Mouse (Mus musculus): ENCODE measurements around the gene Irf2bpl. TPM values are rescaled to one million over a fixed set of nuclear protein-coding genes. Genes with fewer than 3 reads are reported as not detected.
A peak's percentile ranks its signal among the peaks of the same experiment; 100 is the strongest.

Gene Irf2bpl
- polyA plus RNA-seq, 1 experiment: 49.7 TPM

DNA sequence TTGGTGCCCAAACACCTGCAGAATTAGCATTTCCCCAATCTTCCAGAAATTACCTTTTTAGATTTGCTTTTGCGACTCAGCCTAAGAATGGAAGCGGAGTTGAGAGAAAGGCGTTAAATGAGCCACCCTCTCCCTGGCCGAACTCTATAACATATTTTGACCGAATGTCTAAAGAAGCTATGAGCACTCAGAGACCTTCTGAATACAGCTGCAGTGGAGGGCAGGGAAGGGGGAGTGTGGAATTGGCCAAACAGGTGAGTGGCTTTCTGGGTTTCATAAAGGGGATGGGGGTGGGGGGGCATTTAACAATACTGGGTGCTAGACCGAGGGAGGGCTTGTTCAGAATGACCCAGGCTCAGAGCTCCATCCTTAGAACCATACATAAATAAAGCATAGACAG is 738 bp upstream of the Irf2bpl start:
- H3K4me3 ChIP-seq (ENCODE audit: insufficient read depth, poor library complexity, severe bottlenecking): no peak overlapping the region
- no peak overlapping the region for H3ac ChIP-seq (ENCODE audit: control insufficient read depth, insufficient read length, low read depth)
- H3K79me2 ChIP-seq (ENCODE audit: control insufficient read depth, insufficient read depth): peaks cover 69% of the 10 kb centered on the region
- no peaks in the 10 kb centered on the region for H3K27me3 ChIP-seq (ENCODE audit: control insufficient read depth, insufficient read depth, insufficient read length)
- peaks cover 21% of the 10 kb centered on the region for H3K36me3 ChIP-seq (ENCODE audit: control insufficient read depth, insufficient read depth)
- H3K79me3 ChIP-seq (ENCODE audit: low read depth): peaks cover 34% of the 10 kb centered on the region
- no peak for TF ChIP-seq CTCF (IDR thresholded peaks at IDR 0.05; ENCODE audit: control insufficient read depth, insufficient read depth, insufficient read length)
- TF ChIP-seq MYOG (IDR thresholded peaks at IDR 0.05; ENCODE audit: control insufficient read depth, extremely low read depth, insufficient read length): no peak
- no peak for TF ChIP-seq FOSL1 (IDR thresholded peaks at IDR 0.05; ENCODE audit: insufficient read depth, low read length, poor library complexity, severe bottlenecking)
- no peak for TF ChIP-seq MYOD1 (IDR thresholded peaks at IDR 0.05; ENCODE audit: control insufficient read depth, insufficient read length, low read depth)
- TF ChIP-seq USF1 (IDR thresholded peaks at IDR 0.05; ENCODE audit: low read depth): no peak
- TF ChIP-seq MAX (IDR thresholded peaks at IDR 0.05): no peak
- TF ChIP-seq CEBPB (IDR thresholded peaks at IDR 0.05; ENCODE audit: low read depth): no peak

DNA sequence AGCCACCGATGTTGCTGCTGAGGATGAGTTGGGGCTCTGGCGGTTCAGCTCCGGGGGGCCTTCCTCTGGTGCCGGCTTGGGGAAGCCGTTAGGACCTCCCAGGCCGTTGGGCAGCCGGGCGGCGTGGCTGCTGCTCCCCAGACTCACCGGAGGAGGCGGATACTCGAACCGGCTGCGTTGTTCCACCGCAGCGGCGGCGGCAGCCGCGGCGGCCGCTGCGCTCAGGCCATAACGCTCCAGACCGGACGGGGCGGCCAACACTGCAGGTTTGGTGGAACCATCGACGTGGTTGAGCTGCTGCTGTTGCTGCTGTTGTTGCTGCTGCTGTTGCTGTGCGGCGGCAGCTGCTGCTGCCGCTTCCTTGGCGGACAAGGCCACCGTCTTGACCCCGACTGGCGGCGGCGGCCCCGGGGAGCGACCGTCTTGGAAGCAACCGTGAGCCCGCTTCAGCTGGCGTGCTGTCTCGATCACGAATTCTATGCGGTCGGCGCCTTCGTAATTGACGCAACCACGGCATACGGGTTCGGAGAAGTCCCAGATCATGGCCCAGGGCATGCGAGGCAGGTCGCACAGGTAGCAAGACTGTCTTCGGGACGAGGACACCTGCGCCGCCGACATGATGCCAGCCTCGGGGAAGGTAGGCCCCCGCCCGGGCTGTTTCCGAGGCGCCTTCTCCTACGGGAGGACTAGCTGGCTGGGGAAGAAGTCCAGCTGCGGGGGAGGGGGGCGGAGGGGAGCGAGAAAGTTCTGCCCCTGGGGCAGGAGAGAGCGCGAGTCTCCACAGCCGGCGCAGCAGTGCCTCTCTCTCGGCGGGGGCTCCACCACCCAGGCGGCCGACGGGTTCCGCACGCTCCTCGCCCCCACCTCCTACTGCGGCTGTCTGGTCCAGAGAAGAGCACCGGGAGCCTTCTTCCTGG is 1.1 kb downstream of the Irf2bpl start:
- Histone ChIP-seq H3K4me3 (ENCODE audit: insufficient read depth, poor library complexity, severe bottlenecking) (peak overlapping the region; percentile 92), H3K27me3 (ENCODE audit: control insufficient read depth, insufficient read depth, insufficient read length) (no peaks in the 10 kb centered on the region), H3K79me3 (ENCODE audit: low read depth) (peaks cover 46% of the 10 kb centered on the region), H3K36me3 (ENCODE audit: control insufficient read depth, insufficient read depth) (peaks cover 22% of the 10 kb centered on the region), H3ac (ENCODE audit: control insufficient read depth, insufficient read length, low read depth) (peak overlapping the region; percentile 100), H3K79me2 (ENCODE audit: control insufficient read depth, insufficient read depth) (peaks cover 77% of the 10 kb centered on the region)
- TF ChIP-seq FOSL1 (IDR thresholded peaks at IDR 0.05; ENCODE audit: insufficient read depth, low read length, poor library complexity, severe bottlenecking) (no peak), USF1 (IDR thresholded peaks at IDR 0.05; ENCODE audit: low read depth) (no peak), MYOG (IDR thresholded peaks at IDR 0.05; ENCODE audit: control insufficient read depth, extremely low read depth, insufficient read length) (no peak), MYOD1 (IDR thresholded peaks at IDR 0.05; ENCODE audit: control insufficient read depth, insufficient read length, low read depth) (no peak), CTCF (IDR thresholded peaks at IDR 0.05; ENCODE audit: control insufficient read depth, insufficient read depth, insufficient read length) (no peak), CEBPB (IDR thresholded peaks at IDR 0.05; ENCODE audit: low read depth) (no peak), MAX (IDR thresholded peaks at IDR 0.05) (no peak)

DNA sequence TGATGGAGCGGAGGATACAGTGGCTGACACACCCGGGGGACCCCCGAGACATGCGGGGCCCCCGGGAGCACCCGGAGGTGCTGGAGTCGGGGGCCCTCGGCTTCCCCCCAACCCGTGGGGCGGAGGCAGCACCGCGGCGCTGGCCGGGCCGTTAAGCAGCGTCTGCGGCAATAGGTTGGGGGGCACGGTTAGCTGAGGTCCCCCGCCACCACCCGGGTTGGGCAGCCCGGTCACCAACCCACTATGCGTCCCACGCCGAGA is 1.6 kb downstream of the Irf2bpl start:
- H3K4me3 ChIP-seq (ENCODE audit: insufficient read depth, poor library complexity, severe bottlenecking): peak overlapping the region; percentile 92
- peaks cover 47% of the 10 kb centered on the region for H3K79me3 ChIP-seq (ENCODE audit: low read depth)
- H3K27me3 ChIP-seq (ENCODE audit: control insufficient read depth, insufficient read depth, insufficient read length): no peaks in the 10 kb centered on the region
- no peak for TF ChIP-seq CEBPB (IDR thresholded peaks at IDR 0.05; ENCODE audit: low read depth)
- no peak for TF ChIP-seq MYOD1 (IDR thresholded peaks at IDR 0.05; ENCODE audit: control insufficient read depth, insufficient read length, low read depth)
- TF ChIP-seq MYOG (IDR thresholded peaks at IDR 0.05; ENCODE audit: control insufficient read depth, extremely low read depth, insufficient read length): no peak
- TF ChIP-seq CTCF (IDR thresholded peaks at IDR 0.05; ENCODE audit: control insufficient read depth, insufficient read depth, insufficient read length): no peak
- no peak for TF ChIP-seq FOSL1 (IDR thresholded peaks at IDR 0.05; ENCODE audit: insufficient read depth, low read length, poor library complexity, severe bottlenecking)
- no peak for TF ChIP-seq USF1 (IDR thresholded peaks at IDR 0.05; ENCODE audit: low read depth)
- no peak for TF ChIP-seq MAX (IDR thresholded peaks at IDR 0.05)
- peak overlapping the region; percentile 100 for H3ac ChIP-seq (ENCODE audit: control insufficient read depth, insufficient read length, low read depth)
- peaks cover 22% of the 10 kb centered on the region for H3K36me3 ChIP-seq (ENCODE audit: control insufficient read depth, insufficient read depth)
- peaks cover 77% of the 10 kb centered on the region for H3K79me2 ChIP-seq (ENCODE audit: control insufficient read depth, insufficient read depth)

DNA sequence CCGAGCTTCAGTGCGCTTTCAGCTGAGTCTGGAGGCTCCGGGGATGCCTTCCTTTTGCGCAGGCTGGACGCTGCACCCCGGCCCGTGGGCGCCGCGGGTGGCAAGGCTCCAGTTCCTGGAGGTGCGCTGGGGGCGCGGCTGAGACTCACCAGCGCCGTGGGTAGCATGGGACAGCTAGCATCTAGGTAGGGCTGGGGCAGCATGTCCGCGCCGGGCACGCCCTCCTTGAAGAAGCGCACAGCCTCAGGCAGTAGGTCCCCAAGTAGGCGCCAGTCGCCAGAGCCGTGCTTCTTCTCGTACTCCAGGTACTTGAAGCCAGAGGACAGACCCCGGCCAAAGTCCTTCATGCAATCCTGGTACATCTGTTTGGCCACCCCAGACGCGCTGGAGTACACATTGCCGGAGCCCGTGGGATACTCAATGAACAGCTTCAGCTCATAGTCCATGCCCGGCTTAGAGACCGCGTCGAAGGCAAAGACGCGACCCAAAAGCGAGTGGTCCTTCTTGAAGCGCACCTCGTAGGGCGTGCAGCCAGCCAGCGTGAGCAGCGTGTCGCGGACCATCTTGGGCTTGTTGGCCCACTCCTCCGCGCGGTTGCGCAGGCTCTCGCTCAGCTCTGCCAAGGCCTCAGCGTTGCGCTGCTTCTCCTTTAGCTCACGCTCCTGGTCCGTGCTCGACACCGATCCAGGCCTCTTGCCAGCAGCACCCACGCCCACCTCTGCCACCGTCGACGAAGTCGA is 2.1 kb downstream of the Irf2bpl start:
- Histone ChIP-seq H3K79me2 (ENCODE audit: control insufficient read depth, insufficient read depth) (peaks cover 77% of the 10 kb centered on the region), H3K36me3 (ENCODE audit: control insufficient read depth, insufficient read depth) (peaks cover 22% of the 10 kb centered on the region), H3K27me3 (ENCODE audit: control insufficient read depth, insufficient read depth, insufficient read length) (no peaks in the 10 kb centered on the region), H3K4me3 (ENCODE audit: insufficient read depth, poor library complexity, severe bottlenecking) (peak overlapping the region; percentile 92), H3ac (ENCODE audit: control insufficient read depth, insufficient read length, low read depth) (peak overlapping the region; percentile 100), H3K79me3 (ENCODE audit: low read depth) (peaks cover 47% of the 10 kb centered on the region)
- TF ChIP-seq USF1 (IDR thresholded peaks at IDR 0.05; ENCODE audit: low read depth): no peak
- no peak for TF ChIP-seq CTCF (IDR thresholded peaks at IDR 0.05; ENCODE audit: control insufficient read depth, insufficient read depth, insufficient read length)
- no peak for TF ChIP-seq MYOD1 (IDR thresholded peaks at IDR 0.05; ENCODE audit: control insufficient read depth, insufficient read length, low read depth)
- TF ChIP-seq MAX (IDR thresholded peaks at IDR 0.05): peak; percentile 7
- TF ChIP-seq MYOG (IDR thresholded peaks at IDR 0.05; ENCODE audit: control insufficient read depth, extremely low read depth, insufficient read length): no peak
- TF ChIP-seq CEBPB (IDR thresholded peaks at IDR 0.05; ENCODE audit: low read depth): no peak
- TF ChIP-seq FOSL1 (IDR thresholded peaks at IDR 0.05; ENCODE audit: insufficient read depth, low read length, poor library complexity, severe bottlenecking): no peak

DNA sequence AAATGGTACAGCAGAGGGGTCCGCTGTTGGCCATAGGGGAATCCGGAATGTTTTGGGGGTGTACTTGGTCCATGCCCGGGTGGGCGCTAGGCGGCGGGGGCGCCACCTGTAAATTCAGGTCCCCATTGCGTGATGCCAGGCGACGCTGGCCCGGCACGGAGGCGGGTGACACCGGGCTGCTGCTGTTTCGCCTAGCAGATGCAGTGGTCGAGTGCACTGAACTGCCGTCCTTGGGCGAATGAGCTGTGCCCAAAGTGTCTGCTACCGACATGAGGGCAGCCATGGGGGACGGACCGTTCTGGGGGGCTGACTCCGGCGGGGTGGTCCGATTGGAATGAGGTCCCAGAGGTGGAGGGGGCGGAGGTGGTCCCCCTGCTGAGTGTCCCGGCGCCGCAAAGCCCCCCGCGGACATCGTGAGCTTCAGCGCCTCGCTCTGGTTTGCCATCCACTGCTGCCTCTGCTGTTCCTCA is 2.8 kb downstream of the Irf2bpl start:
- H3K4me3 ChIP-seq (ENCODE audit: insufficient read depth, poor library complexity, severe bottlenecking): peak overlapping the region; percentile 92
- H3K79me3 ChIP-seq (ENCODE audit: low read depth): peaks cover 47% of the 10 kb centered on the region
- H3K36me3 ChIP-seq (ENCODE audit: control insufficient read depth, insufficient read depth): peaks cover 22% of the 10 kb centered on the region
- H3K27me3 ChIP-seq (ENCODE audit: control insufficient read depth, insufficient read depth, insufficient read length): no peaks in the 10 kb centered on the region
- TF ChIP-seq CTCF (IDR thresholded peaks at IDR 0.05; ENCODE audit: control insufficient read depth, insufficient read depth, insufficient read length) (no peak), FOSL1 (IDR thresholded peaks at IDR 0.05; ENCODE audit: insufficient read depth, low read length, poor library complexity, severe bottlenecking) (no peak), MYOG (IDR thresholded peaks at IDR 0.05; ENCODE audit: control insufficient read depth, extremely low read depth, insufficient read length) (no peak), USF1 (IDR thresholded peaks at IDR 0.05; ENCODE audit: low read depth) (no peak), MAX (IDR thresholded peaks at IDR 0.05) (no peak), MYOD1 (IDR thresholded peaks at IDR 0.05; ENCODE audit: control insufficient read depth, insufficient read length, low read depth) (no peak), CEBPB (IDR thresholded peaks at IDR 0.05; ENCODE audit: low read depth) (no peak)
- peaks cover 74% of the 10 kb centered on the region for H3K79me2 ChIP-seq (ENCODE audit: control insufficient read depth, insufficient read depth)
- H3ac ChIP-seq (ENCODE audit: control insufficient read depth, insufficient read length, low read depth): peak overlapping the region; percentile 100

All from C2C12 (cell line).